Mouse (Mus musculus): Measurements from ENCODE around the gene Rsc1a1. TPM values are rescaled to one million over a fixed set of nuclear protein-coding genes. Genes with fewer than 3 reads are reported as not detected.
A peak's percentile ranks its signal among the peaks of the same experiment; 100 is the strongest.

The Rsc1a1 gene
- polyA plus RNA-seq, 1 experiment from 2014 or later, result not detected

- Histone ChIP-seq H3K27me3 (no peaks in the 10 kb centered on the region), H3K4me2 (replicated peaks) (no peak overlapping the region), H3K4me3 (no peak overlapping the region), H3K27ac (replicated peaks) (no peak overlapping the region), H3K36me3 (peaks cover 56% of the 10 kb centered on the region), H3K4me1 (no peaks in the 10 kb centered on the region), H3K9me3 (no peaks in the 10 kb centered on the region), H3K9ac (replicated peaks) (no peak overlapping the region)
- WGBS, result 66% methylated on average over 8 of the region's 8 CpGs
- ATAC-seq (replicated peaks), result no peak
Observed at GRCm38 (mm10) chr4:141686525-141686924, 1.1 kb upstream of the Rsc1a1 start.

DNA sequence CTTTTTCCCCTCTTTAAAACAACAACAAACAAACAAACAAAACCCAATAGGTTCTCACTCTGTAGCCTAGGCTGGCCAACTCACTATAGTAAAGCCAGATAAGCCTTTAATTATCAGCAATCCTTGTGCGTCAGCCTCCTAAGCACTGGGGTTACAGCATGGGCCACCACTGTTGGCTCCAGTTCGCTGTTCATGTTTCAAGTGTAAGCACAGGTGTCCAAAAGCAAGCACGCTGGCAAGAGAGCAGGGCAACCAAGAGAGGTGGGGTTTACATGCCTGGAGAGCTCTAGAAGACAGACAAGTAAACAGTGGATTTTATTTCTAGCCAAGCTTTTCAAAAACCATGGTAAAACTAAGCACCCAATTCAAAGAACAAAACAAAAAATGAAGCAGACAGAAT is 694 bp upstream of the Rsc1a1 start:
- no peak overlapping the region for H3K4me2 ChIP-seq (replicated peaks)
- no peaks in the 10 kb centered on the region for H3K9me3 ChIP-seq
- H3K4me3 ChIP-seq, result no peak overlapping the region
- H3K4me1 ChIP-seq, result no peaks in the 10 kb centered on the region
- H3K27me3 ChIP-seq, result no peaks in the 10 kb centered on the region
- no peak for ATAC-seq (replicated peaks)
- no peak overlapping the region for H3K27ac ChIP-seq (replicated peaks)
- H3K9ac ChIP-seq (replicated peaks), result no peak overlapping the region
- H3K36me3 ChIP-seq, result peaks cover 52% of the 10 kb centered on the region
- 87% methylated on average over 3 of the region's 3 CpGs for WGBS

- Histone ChIP-seq H3K4me3 (no peak overlapping the region), H3K27ac (replicated peaks) (no peak overlapping the region), H3K4me2 (replicated peaks) (no peak overlapping the region), H3K9me3 (no peaks in the 10 kb centered on the region), H3K4me1 (no peaks in the 10 kb centered on the region), H3K36me3 (peaks cover 43% of the 10 kb centered on the region), H3K27me3 (no peaks in the 10 kb centered on the region), H3K9ac (replicated peaks) (no peak overlapping the region)
- no peak for ATAC-seq (replicated peaks)
- 59% methylated on average over 12 of the region's 12 CpGs for WGBS
Observed at GRCm38 (mm10) chr4:141682706-141683230, 2.6 kb downstream of the Rsc1a1 start.

DNA sequence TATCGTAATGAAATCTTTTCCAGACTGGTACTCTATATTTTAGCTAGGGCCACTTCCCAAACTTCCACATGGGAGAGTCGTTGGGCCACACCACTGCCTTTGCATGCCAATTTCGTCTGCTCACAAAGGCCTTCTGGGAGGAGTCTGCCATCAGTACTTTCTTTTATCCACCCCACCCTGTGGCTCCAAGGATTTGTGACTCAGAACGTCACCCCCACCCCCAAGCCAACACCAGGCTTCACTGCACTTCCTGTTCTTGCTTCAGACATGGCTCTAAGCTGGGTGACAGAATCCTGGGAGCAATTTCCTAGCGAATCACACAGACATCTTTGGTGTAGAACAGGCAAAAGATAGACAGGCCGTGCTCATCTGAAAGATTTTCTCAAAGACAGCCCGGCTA is 3.6 kb downstream of the Rsc1a1 start:
- WGBS, result 61% methylated on average over 7 of the region's 7 CpGs
- H3K9ac ChIP-seq (replicated peaks), result no peak overlapping the region
- peaks cover 40% of the 10 kb centered on the region for H3K36me3 ChIP-seq
- no peak for ATAC-seq (replicated peaks)
- H3K4me2 ChIP-seq (replicated peaks), result no peak overlapping the region
- no peaks in the 10 kb centered on the region for H3K9me3 ChIP-seq
- H3K27ac ChIP-seq (replicated peaks), result no peak overlapping the region
- H3K4me3 ChIP-seq, result no peak overlapping the region
- H3K27me3 ChIP-seq, result no peaks in the 10 kb centered on the region
- no peaks in the 10 kb centered on the region for H3K4me1 ChIP-seq

- Histone ChIP-seq H3K4me3 (no peak overlapping the region), H3K27ac (replicated peaks) (no peak overlapping the region), H3K4me1 (no peaks in the 10 kb centered on the region), H3K9me3 (no peaks in the 10 kb centered on the region), H3K4me2 (replicated peaks) (no peak overlapping the region), H3K36me3 (peaks cover 34% of the 10 kb centered on the region), H3K27me3 (no peaks in the 10 kb centered on the region), H3K9ac (replicated peaks) (no peak overlapping the region)
- WGBS, result 80% methylated on average over 12 of the region's 12 CpGs
- no peak for ATAC-seq (replicated peaks)
Observed at GRCm38 (mm10) chr4:141680892-141681291, 4.5 kb downstream of the Rsc1a1 start.

GRCm38 (mm10) chr4:141679016-141679415 is 6.4 kb downstream of the Rsc1a1 start:
- WGBS, result 88% methylated on average over 2 of the region's 2 CpGs
- no peak overlapping the region for H3K9ac ChIP-seq (replicated peaks)
- no peaks in the 10 kb centered on the region for H3K4me1 ChIP-seq
- H3K4me2 ChIP-seq (replicated peaks), result no peak overlapping the region
- H3K9me3 ChIP-seq, result no peaks in the 10 kb centered on the region
- no peak for ATAC-seq (replicated peaks)
- H3K4me3 ChIP-seq, result no peak overlapping the region
- no peaks in the 10 kb centered on the region for H3K27me3 ChIP-seq
- no peak overlapping the region for H3K27ac ChIP-seq (replicated peaks)
- H3K36me3 ChIP-seq, result peaks cover 15% of the 10 kb centered on the region

GRCm38 (mm10) chr4:141676462-141676979 is 8.9 kb downstream of the Rsc1a1 start:
- H3K9ac ChIP-seq (replicated peaks), result no peak overlapping the region
- H3K27me3 ChIP-seq, result no peaks in the 10 kb centered on the region
- H3K4me1 ChIP-seq, result no peaks in the 10 kb centered on the region
- H3K4me2 ChIP-seq (replicated peaks), result no peak overlapping the region
- 0 out of 2 replicates have a peak, but pooled peaks cover 4% of the 10 kb centered on the region for H3K36me3 ChIP-seq
- no peak overlapping the region for H3K27ac ChIP-seq (replicated peaks)
- ATAC-seq (replicated peaks), result no peak
- no peak overlapping the region for H3K4me3 ChIP-seq
- no peaks in the 10 kb centered on the region for H3K9me3 ChIP-seq
- WGBS, result 85% methylated on average over 5 of the region's 5 CpGs

- H3K9ac ChIP-seq (replicated peaks), result no peak overlapping the region
- no peaks in the 10 kb centered on the region for H3K36me3 ChIP-seq
- no peaks in the 10 kb centered on the region for H3K9me3 ChIP-seq
- no peak for ATAC-seq (replicated peaks)
- no peaks in the 10 kb centered on the region for H3K27me3 ChIP-seq
- no peak overlapping the region for H3K4me3 ChIP-seq
- no peak overlapping the region for H3K4me2 ChIP-seq (replicated peaks)
- H3K27ac ChIP-seq (replicated peaks), result no peak overlapping the region
- 83% methylated on average over 13 of the region's 13 CpGs for WGBS
- no peaks in the 10 kb centered on the region for H3K4me1 ChIP-seq
Observed at GRCm38 (mm10) chr4:141672325-141672724, 13.1 kb downstream of the Rsc1a1 start.

DNA sequence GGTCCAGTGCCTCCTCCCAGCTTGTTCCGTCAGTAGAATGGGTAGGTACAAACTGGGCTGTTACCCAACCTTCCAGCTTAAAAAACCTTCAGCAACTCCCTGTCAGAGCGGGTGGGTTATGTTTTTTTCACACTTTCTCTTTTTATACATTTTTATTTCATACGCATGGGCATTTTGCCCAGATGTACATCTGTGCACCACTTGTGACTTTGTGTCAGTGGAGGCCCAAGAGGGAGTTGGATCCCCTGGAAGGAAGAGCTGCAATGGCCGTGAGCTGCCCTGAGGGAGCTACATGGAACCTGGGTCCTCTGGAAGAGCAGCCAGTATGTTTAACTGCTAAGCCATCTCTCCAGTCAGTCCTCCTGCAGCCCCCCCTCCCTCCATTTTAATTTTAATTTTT is 14.0 kb downstream of the Rsc1a1 start:
- no peak overlapping the region for H3K27ac ChIP-seq (replicated peaks)
- H3K9me3 ChIP-seq, result no peaks in the 10 kb centered on the region
- no peak overlapping the region for H3K4me3 ChIP-seq
- H3K27me3 ChIP-seq, result no peaks in the 10 kb centered on the region
- H3K4me1 ChIP-seq, result no peaks in the 10 kb centered on the region
- H3K9ac ChIP-seq (replicated peaks), result no peak overlapping the region
- no peak for ATAC-seq (replicated peaks)
- H3K36me3 ChIP-seq, result no peaks in the 10 kb centered on the region
- WGBS, result 75% methylated on average over 4 of the region's 4 CpGs
- H3K4me2 ChIP-seq (replicated peaks), result no peak overlapping the region

- no peak for ATAC-seq (replicated peaks)
- Histone ChIP-seq H3K4me3 (no peak overlapping the region), H3K27ac (replicated peaks) (no peak overlapping the region), H3K27me3 (no peaks in the 10 kb centered on the region), H3K36me3 (no peaks in the 10 kb centered on the region), H3K9me3 (no peaks in the 10 kb centered on the region), H3K4me2 (replicated peaks) (no peak overlapping the region), H3K9ac (replicated peaks) (no peak overlapping the region), H3K4me1 (peaks cover under 1% of the 10 kb centered on the region; the same call in 1 of the 2 replicates)
- WGBS, result 86% methylated on average over 18 of the region's 18 CpGs
Observed at GRCm38 (mm10) chr4:141669898-141670712, 15.3 kb downstream of the Rsc1a1 start.

- 73% methylated on average over 8 of the region's 8 CpGs for WGBS
- no peaks in the 10 kb centered on the region; the same call in 1 of the 2 replicates for H3K36me3 ChIP-seq
- H3K4me2 ChIP-seq (replicated peaks), result peak within 1 kb of the TSS; percentile 69
- H3K9ac ChIP-seq (replicated peaks), result peak within 1 kb of the TSS; percentile 94
- H3K9me3 ChIP-seq, result no peaks in the 10 kb centered on the region
- peaks cover 17% of the 10 kb centered on the region for H3K4me1 ChIP-seq
- ATAC-seq (replicated peaks), result peak; percentile 47; the same call in 1 of the 2 replicates
- H3K4me3 ChIP-seq, result peak within 1 kb of the TSS; percentile 93
- peak within 1 kb of the TSS; percentile 74 for H3K27ac ChIP-seq (replicated peaks)
- H3K27me3 ChIP-seq, result no peaks in the 10 kb centered on the region
Observed at GRCm38 (mm10) chr4:141664799-141665198, 20.6 kb downstream of the Rsc1a1 start, which contains the start of gene Plekhm2. Gene Plekhm2, minus strand, starts transcription at chr4:141664899.

DNA sequence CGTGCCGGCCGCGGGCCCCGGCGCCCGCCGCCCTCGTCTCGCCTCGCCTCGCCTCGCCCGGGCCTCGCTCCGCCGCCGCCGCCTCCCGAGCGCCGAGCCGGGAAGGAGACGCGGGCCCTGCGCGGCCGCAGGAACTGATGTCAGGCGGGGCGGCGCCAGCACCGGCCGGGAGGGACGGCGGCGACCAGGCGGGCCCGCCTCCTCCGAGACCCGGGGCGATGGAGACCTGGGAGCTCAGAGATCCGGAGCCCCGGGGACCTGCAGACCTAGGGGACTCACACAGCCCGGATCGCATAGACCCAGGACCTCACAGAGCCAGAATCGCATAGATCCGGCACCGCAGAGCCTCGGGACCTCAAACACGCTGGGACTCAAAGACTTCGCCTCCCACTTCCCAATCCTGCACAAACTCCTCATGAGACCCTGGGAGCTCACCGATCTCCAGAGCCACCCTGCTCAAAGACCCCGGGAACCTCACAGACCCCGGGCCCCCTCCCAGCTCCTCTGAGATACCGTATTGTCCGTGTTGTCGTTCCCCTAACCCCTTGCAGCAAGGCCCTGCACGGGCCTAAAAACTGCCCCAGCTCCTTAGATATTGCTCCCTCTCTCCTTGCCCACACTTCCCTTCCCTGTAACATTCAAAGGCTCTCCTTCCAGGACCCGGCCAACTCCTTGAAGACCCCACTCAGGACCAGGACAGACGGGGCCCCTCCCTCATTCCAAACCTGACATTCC is 21.2 kb downstream of the Rsc1a1 start:
- peak overlapping the region; percentile 74 for H3K27ac ChIP-seq (replicated peaks)
- no peaks in the 10 kb centered on the region for H3K9me3 ChIP-seq
- peak overlapping the region; percentile 93 for H3K4me3 ChIP-seq
- no peaks in the 10 kb centered on the region; the same call in 1 of the 2 replicates for H3K36me3 ChIP-seq
- peaks cover 17% of the 10 kb centered on the region for H3K4me1 ChIP-seq
- peak overlapping the region; percentile 69 for H3K4me2 ChIP-seq (replicated peaks)
- H3K27me3 ChIP-seq, result no peaks in the 10 kb centered on the region
- peak; percentile 92 for ATAC-seq (replicated peaks)
- peak overlapping the region; percentile 94 for H3K9ac ChIP-seq (replicated peaks)
- WGBS, result under 1% methylated on average over 56 of the region's 60 CpGs
